Mouse (Mus musculus): ENCODE data around the gene Cc2d2a.

Gene Cc2d2a

DNA sequence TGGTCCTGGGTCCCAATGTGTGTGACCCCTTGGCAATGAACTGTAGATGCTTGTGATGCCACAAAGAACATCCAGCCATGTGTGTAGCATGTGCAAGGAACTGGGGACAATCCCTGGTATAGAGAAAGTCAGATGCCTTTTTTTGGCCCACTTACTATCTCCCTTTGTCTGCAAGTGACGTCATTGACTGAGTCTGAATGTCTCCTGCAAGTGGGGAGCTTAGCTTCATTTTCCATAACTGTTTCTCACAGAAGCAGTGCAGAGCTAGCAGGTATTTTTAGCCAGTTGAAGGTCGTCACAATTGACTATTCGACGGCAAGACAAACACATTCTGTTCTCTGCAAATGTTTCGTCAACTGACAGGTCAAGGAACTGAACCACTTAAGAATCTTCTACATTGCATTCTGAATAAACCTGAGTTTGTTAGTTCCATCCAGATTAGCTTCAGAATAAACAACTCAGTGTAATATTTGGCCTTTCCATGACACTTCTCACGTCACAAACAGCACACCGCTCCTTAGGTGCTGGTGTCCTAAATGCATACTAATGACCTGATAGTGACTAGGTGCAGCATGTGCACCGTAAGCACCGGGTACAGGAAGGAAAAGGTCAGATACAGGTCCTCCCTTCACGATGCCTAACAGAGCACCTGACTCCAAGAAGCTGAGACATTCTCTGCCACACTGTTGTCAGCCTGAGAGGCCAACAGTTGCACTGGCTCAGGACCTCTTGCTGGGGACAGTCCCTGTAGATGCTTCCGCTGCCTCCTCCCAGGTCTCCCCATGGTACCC is 66.4 kb downstream of the Cc2d2a start:
- DNase-seq (ENCODE audit: extremely low read depth, low read depth): no peak

DNA sequence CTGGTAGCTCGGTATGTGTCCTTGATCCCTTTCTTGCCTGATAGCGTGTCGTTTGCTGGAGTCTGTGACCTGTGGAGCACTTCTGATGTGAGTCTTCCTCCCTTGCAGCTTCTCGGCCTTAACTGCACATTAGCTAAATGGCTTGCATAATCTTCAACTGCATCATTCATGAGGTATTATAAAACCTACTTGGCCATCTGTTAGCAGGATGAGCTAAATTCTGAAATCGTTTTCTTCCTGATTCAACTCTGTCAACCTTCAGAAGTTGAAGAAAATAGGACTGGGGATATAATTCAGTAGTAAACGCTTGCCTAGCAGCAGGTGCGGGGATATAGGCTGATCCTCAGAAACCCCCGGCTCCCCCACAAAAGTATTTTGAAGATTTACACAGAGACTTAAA is 70.2 kb downstream of the Cc2d2a start:
- no peak for DNase-seq (ENCODE audit: extremely low read depth, low read depth)

DNA sequence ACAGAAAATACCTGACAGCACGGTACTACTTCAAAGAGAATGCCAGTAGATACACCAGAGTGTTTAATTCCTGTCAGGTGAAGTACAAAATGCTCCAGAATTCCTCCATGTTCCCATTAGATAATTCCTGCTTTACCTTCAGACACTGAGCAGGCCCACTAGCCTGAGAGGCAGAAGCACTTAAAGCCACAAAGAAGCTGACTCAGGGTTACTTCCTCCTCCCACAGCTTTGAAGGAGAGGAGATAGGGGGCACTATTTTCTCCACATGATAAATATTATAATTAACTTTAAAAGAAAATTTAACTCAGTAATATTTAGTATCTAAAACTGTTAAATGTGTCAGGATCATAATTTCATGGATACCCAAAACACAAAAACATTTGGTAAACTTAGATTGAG is 82.0 kb downstream of the Cc2d2a start:
- DNase-seq (ENCODE audit: extremely low read depth, low read depth): peak; percentile 31

DNA sequence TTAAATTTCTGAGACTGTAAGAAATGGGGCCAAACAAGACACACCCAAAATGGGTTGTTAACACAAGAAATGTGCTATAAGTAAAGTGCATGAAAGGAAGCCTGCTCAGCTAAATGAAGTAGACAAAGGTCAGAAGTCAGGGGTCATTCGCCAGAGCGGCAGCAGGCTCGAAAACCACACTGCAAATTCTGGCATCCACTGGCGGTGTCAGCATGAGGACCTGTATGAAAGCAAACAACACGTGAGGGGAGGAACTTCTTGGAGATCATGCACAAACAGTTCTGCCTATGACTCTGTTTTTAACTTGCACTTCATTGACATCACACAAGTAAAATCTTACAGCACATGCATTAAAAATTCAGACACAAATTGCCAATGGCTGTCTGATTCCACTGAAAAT is 83.0 kb downstream of the Cc2d2a start:
- DNase-seq (ENCODE audit: extremely low read depth, low read depth): no peak

DNA sequence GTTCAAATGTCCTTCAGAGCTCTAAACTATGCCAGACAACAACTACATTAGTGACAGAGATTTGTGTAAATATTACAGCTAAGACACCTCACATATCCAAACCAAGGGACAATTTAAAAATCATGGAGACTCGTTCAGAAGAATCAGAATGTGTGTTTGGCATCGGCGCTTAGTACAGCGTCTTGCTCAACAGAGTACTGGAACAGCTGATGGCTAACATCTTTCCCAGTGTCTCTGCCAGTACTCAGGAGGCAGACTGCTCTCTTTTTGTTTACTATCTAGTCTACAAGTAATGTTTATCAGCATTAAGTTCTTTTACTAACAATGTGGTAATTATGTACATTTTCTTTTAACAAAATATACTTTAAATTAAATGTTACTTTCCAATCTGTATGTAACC is 85.9 kb downstream of the Cc2d2a start:
- no peak for DNase-seq (ENCODE audit: extremely low read depth, low read depth)

DNA sequence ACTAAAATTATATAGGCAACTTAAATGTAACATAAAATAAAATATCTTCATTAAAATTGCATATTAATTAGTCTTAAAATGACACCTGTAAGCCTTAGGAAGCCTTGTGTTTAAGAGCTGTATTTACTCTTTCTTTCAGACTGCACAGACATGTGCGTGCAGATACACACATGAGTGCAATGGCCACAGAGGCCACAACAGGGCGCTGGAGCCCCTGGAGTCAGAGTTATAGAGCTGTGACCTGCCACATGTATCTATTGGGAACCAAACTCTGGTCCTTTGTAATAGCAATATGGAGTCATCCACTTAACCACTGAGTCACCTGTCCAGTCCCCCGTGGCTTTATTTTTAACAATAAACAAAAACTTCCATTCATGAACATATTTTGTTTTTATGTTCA is 86.9 kb downstream of the Cc2d2a start:
- DNase-seq (ENCODE audit: extremely low read depth, low read depth): no peak

DNA sequence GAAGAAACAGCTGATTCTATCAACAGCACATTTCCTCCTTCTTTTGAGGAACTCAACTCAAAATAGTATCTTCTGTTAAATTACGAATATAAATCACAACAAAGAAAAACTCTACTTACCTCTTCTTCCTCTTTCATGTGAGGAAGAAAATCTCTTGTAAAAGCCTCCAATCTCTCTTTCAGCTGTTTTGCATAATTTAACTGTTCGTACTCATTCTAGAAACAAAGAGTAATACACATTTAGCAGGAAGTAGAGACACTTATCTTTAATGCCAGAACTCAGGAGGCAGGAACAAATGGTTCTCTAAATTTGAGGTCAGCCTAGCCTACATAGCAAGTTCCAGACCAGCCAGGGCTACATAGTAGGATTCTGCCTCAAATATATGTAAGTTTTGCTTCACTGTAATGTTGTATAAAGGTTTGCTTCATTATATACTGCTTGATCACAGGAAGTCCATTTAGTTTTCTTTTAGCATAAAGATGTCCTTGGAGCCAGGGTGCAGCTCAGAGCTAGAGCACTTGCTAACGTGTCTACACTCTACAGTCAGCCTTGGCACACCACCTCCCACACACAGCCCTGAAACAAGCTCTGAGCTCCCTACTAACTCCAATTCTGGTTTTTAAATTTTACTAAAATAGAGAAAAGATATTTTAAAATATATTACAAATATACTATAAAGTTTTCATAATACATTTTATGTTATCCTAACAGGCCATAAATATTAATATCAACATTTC is 108.6 kb downstream of the Cc2d2a start:
- peak; percentile 83 for DNase-seq (ENCODE audit: extremely low read depth, low read depth)

DNA sequence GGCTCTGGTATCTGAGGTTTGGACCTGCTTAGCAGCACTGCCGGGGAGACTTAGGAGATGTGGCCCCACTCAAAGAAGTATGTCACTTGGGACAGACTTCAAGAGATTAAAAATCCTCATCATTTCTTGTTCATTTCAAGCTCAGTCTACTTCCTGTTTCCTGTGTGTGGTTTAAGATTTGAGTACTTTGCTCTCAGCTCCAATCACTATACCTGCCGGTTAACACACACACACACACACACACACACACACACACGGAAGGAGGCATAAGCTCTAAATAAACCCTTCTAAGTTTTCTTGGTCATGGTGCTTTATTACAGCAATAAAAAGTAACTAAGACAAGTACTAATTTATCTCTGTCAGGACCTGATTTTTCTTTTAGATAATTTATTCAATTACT is 109.4 kb downstream of the Cc2d2a start:
- DNase-seq (ENCODE audit: extremely low read depth, low read depth): no peak

DNA sequence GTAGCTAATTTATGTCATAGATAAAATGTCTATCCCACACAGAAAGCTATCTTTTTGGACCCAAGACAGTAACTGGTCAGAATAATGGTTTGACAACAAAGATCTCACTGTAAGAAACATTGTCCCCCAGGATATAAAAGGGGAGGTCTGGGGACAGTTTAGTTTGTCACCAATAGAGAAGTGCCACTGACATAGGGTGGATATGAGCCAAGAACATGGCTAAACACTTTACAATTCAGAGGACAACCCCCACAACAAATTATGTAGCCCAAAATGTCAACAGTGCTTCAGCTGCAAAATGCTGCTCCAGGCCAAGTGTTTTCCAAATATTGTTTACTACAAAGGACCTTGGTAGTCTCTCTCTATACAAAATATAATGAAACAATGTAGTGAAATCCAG is 114.3 kb downstream of the Cc2d2a start:
- DNase-seq (ENCODE audit: extremely low read depth, low read depth): no peak

DNA sequence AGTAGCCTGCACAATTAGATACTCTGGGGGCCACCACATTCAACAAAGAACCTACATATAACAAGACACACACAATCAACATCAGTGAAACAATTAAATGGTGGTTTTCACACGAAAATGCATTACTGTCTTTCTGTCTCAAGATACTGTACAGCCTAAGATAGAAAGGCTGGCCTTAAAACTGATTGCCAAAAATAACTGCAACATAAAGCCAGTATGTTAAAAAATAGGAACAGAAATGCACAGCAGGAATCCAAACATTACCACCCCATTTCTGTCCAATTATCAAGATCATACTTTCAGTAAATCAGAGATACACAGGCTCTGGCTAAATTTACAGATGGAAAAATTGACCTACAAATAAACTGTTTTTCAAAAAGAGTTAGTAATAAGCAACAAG is 114.8 kb downstream of the Cc2d2a start:
- DNase-seq (ENCODE audit: extremely low read depth, low read depth): no peak

DNA sequence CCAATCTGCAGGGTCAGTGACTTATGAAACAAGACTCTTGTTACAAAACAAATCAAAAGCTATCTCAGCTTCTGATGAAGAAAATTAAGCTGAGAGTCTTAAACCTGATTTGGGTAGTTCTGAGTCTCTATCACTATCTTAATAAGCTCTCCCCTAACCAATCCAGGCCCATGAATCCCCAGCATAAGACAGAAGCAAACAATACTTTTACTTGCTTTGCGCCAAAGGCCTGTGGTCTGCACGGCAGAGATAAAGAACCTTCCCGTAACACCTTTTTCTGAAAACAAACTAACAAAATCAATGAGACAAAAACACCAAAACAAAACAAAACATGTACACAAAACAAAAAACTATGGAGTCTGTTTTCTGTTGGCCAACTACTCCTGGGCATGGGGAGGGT is 116.4 kb downstream of the Cc2d2a start:
- no peak for DNase-seq (ENCODE audit: extremely low read depth, low read depth)

DNA sequence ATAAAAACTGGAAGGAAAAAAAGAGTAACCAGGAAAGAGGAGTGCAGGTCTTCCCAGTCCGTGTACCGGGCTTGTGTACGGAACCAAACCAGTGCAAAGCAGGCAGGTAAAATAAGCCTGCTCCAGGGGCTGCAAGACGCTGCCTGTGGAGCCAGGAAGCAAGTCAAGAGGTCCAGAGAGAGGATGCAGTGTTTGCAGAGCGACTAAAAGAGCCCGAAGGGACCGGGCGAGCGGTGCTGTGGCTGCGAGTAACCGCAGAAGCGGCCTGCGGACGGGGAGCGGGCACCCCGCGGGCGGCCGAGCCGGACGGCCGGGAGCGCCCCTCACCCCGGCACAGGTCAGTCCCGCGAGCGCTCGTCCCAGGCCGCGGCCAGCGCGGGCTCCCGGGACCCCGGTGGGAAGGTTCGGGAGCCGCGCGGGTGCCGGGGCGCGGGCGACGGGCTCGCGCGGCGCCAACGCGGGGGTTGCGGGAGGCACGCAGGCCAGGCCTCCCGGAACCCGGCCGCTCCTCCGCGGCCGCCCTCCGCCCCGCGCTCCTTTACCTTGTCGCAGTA is 119.4 kb downstream of the Cc2d2a start:
- DNase-seq (ENCODE audit: extremely low read depth, low read depth): no peak

DNA sequence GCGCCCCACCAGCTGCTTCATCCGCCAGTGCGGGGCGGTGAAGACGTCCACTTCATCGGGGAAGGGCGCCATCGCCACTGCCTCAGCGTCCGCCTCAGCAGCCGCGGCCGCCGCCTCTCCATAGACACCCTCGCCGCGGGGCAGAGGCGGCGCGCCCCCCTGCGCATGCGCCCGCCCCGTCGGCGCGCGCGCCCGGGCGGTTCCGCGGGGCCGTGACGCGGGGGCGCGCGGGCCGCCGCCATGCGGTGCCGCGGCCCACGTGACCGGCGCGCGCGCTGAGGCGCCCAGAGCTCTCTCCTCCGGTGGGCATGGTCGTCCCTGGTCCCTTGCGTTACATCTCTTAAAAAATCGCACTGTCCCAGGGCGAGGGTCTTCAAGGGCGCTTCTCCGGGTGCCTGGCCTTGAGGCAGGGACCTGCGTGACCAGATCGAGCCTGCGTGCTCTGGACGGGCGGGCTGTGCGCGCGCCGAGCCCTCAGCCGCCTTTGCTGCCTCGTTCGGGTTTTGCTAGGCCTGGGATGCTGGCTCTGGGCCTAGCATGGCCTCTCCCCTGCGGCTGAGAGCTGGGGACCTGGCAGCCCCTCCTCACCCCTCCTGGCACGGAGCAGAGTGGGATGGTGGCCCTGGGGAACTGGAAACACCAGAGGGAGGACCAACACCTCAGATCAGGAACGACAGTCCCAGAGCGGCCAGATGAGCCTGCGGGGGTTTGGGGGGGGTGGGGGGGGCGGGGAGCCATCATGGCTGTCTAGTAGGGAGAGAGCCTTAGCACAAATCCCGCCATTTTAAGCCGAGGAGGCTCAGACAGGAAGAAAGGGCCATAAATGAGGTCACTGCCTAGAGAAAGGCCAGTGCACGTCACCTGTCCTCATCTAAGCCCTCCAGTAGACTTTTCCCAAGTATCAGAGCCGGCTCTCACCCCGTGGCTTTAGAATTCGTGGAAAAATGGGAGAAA is 120.1 kb downstream of the Cc2d2a start:
- no peak for DNase-seq (ENCODE audit: extremely low read depth, low read depth)

DNA sequence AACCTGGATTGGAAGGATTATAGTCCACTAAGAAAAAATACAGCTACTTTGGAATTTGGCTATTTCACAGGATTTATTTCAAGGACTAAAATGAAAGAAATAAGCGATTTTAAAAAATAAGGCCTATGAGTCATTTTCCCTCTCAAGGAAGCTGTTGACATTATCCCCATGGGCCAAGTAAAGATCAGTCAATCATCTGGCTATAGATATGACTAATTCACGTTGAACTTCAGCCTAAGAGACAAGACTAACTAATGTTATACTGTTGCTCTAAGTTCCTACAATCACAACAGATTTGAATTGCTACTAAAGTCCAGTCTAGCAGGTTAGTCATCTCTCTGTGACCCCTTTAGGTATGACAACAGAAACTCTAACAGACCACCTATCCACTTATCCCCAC is 121.8 kb downstream of the Cc2d2a start:
- DNase-seq (ENCODE audit: extremely low read depth, low read depth): no peak

DNA sequence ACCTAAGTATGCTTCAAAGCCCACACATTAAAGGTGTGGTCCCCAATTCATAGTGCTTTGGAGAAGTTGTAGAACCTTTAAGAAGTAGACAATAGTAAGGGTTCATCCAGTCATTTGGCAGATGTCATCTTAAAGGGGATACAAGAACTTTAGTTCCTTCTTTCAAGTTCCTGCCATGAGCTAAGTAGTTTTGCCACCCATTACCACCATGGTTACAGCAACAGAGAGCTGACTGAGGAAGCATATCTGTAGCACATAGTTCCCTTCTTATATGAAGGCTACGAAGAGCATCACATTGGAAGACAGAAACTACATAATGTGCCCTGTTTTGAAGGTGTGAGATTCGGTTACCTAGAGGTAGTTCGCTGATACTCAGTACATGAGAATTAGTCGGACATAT is 124.5 kb downstream of the Cc2d2a start:
- no peak for DNase-seq (ENCODE audit: extremely low read depth, low read depth)

DNA sequence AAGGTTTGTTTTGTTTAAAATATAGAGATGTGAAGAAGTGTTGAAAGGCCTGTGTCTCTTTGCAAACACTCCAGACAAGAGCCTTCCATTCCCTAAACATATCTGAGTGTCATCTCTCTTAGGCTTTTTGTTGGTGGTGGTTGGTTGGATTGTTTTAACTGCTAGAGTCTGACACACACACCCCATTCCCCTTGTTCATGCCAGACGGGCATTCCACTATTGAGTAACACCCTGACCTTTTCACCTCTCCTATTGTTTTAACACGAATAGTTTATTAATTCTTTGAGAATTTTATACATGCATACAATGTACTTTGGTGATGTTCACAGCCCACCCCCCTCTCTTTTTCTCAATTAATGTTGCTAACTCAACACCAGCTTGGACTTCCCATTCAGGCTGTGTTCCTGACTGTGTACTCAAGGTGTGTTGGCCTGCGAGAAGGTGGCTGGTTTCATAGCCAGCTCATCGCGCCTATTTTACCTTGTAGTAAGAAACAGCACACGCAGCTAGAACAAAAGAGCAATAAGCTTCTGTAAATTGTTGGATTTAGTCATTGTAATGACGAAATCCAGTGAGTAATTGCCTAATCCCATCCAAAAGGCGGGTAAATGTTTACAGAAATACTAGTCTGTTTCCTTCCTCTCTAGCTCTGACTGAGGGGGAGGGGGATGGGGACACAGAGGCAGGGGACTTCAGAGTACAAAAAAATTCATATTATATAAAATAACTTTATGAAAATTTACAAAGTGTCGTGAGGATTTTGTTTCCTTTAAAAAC is 126.0 kb downstream of the Cc2d2a start:
- no peak for DNase-seq (ENCODE audit: extremely low read depth, low read depth)
